Mouse (Mus musculus) G1E (cell line): ENCODE data around the gene Efna3. TPM values are rescaled to one million over a fixed set of nuclear protein-coding genes. Genes with fewer than 3 reads are reported as not detected.
A peak's percentile ranks its signal among the peaks of the same experiment; 100 is the strongest.

Source experiments
- ATAC-seq: 2 replicates; pipeline ENCODE4 v1.8.0; 2016; ENCODE audit warnings: mild to moderate bottlenecking; ENCODE audit not compliant: insufficient number of reproducible peaks, poor library complexity, low FRiP score, severe bottlenecking; ENCODE audit errors: extremely low read depth
- DNase-seq: peaks from one replicate; pipeline ENCODE4 v3.0.0; 2012; ENCODE audit warnings: low spot score
- H3K27me3 ChIP-seq: 2 replicates; pipeline ENCODE4 v1.6.1; 2012; ENCODE audit warnings: mild to moderate bottlenecking, low read length, inconsistent platforms; ENCODE audit not compliant: insufficient read depth
- H3K36me3 ChIP-seq: replicated peaks from 2 replicates; pipeline ENCODE3; 2012; ENCODE audit warnings: mild to moderate bottlenecking, inconsistent platforms
- H3K4me1 ChIP-seq: 2 replicates; pipeline ENCODE4 v1.6.1; 2012; ENCODE audit warnings: low read depth, low read length, inconsistent platforms, mixed read lengths; ENCODE audit not compliant: insufficient read depth
- H3K4me3 ChIP-seq: 2 replicates; pipeline ENCODE4 v1.5.1; 2012; ENCODE audit warnings: low read depth, mild to moderate bottlenecking, inconsistent platforms, low read length, moderate library complexity, mixed read lengths
- H3K9me3 ChIP-seq: replicated peaks from 2 replicates; pipeline ENCODE4 v1.6.1; 2012; ENCODE audit warnings: inconsistent platforms
- CTCF ChIP-seq: IDR thresholded peaks from 2 replicates; pipeline ENCODE4 v1.5.1; 2012; ENCODE audit warnings: low read depth, low read length, inconsistent platforms, mixed read lengths
- GATA1 ChIP-seq: IDR thresholded peaks from 2 replicates; pipeline ENCODE4 v1.6.1; 2012; ENCODE audit warnings: borderline replicate concordance, low read length, inconsistent platforms, mixed read lengths
- GATA2 ChIP-seq: IDR thresholded peaks from 2 replicates; pipeline ENCODE4 v1.6.1; 2012; ENCODE audit warnings: low read depth, low read length, inconsistent platforms, borderline replicate concordance
- POLR2AphosphoS5 ChIP-seq: IDR thresholded peaks from 2 replicates; pipeline ENCODE4 v1.6.1; 2012; ENCODE audit warnings: low read depth, low read length, inconsistent platforms; ENCODE audit not compliant: insufficient replicate concordance
- TAL1 ChIP-seq: conservative IDR thresholded peaks from 2 replicates; pipeline ENCODE4 v1.6.1; 2012; ENCODE audit warnings: low read depth, low read length, inconsistent platforms, mixed read lengths
- polyA plus RNA-seq: library from polyadenylated mRNA; stranded (reverse); fragments of >175 nt; gene quantifications from 2 replicates; pipeline ENCODE4 v1.2.3, GENCODE M21; 2012
- total RNA-seq, 2 experiments: library from RNA; stranded (forward) in 1 of 2; stranded (reverse) in 1 of 2; fragments of 200-1000 nt in 1 of 2; fragments of >200 nt in 1 of 2; fragmentation: Nextera tagmentation in 1 of 2; gene quantifications; 2 replicates each; pipeline ENCODE4 v1.2.3; 2014 to 2017

Gene Efna3
- total and polyA plus RNA-seq, 3 experiments = not detected

DNA sequence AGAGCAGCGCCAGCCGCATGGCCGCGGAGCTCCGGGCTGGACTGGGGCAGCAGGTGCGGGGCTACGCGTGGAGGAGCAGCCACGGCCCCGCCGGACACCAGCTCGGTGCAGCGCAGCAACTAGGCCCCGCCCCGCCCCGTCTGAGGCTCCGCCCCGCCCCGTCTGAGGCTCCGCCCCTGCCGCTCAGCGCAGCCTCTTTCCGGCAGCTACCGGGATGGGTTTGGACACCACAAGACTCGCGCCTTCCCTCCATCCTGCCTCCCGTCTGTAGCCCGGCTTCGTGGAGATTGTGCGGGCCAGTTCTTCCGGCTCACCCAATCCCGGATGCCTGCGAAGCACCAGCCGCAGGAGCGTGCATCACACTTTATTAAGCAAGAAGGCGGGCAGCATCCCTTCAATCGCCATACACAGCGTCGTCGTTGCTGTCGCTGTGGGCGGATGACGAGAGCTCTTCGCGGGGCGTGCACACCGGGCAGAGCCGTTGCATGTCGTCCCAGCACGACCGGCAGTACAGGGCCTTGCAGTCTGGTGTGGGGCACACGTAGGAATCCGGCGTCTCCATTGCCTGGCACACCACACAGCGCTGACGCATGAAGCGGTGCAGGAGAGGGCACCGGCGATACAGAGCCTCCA is 27.2 kb upstream of the Efna3 start, which contains the start of gene Adam15:
Gene Adam15, minus strand, starts transcription at position 128 of the 633 bp plus-strand sequence.
- Histone ChIP-seq H3K9me3 (no peaks in the 10 kb centered on the region), H3K4me1 (peaks cover 19% of the 10 kb centered on the region), H3K4me3 (peak within 1 kb of the TSS; percentile 31; the same call in 1 of the 2 replicates), H3K27me3 (peaks cover 74% of the 10 kb centered on the region), H3K36me3 (no peaks in the 10 kb centered on the region)
- ATAC-seq (no peak), DNase-seq (no peak)
- TF ChIP-seq TAL1 (no peak), CTCF (no peak), GATA1 (no peak), GATA2 (no peak)

DNA sequence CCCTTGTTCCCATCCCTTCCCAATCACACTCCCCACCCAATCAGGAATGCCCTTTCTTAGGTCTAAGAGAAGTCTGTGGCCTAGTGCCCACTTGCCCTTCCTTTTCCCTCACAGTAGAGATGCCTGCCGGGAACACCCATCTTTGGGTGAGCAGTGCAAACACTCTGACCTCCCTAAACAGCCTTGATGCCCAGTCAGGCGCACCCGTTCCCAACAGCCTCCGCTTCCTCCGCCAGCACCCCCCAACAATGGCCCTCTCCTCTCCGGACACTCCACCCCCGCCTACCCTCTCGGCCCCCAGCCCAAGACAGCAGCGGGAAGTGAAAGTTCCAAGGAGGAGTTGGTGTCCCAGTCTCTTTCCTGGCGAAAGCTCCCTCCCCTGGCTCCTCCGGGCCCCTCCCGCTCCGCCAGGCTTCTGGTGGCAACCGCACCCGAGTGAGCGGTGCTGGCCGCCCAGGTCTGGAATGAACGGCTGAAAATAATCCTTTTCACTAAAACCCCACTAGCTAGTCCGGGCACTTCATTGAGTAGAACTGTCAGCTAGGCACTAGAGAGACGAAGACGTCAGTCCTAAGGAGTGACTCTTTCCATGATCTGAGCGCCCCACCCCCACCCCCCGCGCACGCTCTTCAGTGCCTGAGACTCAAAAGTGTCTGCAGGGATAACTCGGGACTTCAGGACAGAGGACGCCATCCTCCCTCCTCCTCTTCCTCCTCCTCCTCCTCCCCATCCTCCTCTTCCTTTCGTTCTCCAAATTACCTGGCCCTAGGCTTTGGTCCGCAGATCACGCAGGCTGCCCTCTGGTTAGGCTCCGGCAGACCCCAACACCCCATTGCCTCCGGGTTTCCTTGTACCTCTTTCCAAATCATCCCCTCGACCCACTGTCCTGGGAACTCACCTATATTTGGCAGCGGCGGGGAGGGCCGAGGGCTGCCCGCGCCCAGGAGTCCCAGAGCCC is 26.4 kb upstream of the Efna3 start:
- H3K36me3 ChIP-seq = no peaks in the 10 kb centered on the region
- peak overlapping the region; percentile 31; the same call in 1 of the 2 replicates for H3K4me3 ChIP-seq
- peaks cover 15% of the 10 kb centered on the region for H3K4me1 ChIP-seq
- peaks cover 79% of the 10 kb centered on the region for H3K27me3 ChIP-seq
- ATAC-seq (no peak), DNase-seq (no peak)
- H3K9me3 ChIP-seq = no peaks in the 10 kb centered on the region
- TF ChIP-seq GATA1 (no peak), GATA2 (no peak), CTCF (no peak), POLR2AphosphoS5 (no peak), TAL1 (no peak)

DNA sequence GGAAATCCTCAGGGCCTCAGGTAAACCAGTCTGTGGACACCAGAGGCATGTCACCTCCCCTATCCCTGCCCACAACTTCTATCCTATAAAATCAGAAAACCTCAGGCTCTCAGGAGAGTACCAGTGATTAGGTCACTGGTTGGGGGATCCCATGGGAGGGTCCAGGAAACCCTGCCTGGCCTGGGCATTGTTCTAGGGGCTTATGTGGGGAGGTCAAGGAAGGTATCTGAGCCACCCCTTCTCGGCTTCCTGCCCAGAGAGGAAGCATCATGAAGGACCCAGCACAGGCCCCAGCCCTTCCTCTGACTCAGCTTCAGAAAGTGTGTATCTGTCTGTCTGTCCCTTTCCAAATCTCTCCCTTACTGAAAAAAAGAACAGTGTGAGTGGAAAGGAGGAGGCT is 25.2 kb upstream of the Efna3 start:
- Histone ChIP-seq H3K9me3 (no peaks in the 10 kb centered on the region), H3K4me1 (peaks cover 13% of the 10 kb centered on the region), H3K36me3 (no peaks in the 10 kb centered on the region), H3K27me3 (peaks cover 80% of the 10 kb centered on the region), H3K4me3 (no peak overlapping the region)
- DNase-seq = no peak
- ATAC-seq = no peak
- TF ChIP-seq GATA1 (no peak), GATA2 (no peak), POLR2AphosphoS5 (no peak)

DNA sequence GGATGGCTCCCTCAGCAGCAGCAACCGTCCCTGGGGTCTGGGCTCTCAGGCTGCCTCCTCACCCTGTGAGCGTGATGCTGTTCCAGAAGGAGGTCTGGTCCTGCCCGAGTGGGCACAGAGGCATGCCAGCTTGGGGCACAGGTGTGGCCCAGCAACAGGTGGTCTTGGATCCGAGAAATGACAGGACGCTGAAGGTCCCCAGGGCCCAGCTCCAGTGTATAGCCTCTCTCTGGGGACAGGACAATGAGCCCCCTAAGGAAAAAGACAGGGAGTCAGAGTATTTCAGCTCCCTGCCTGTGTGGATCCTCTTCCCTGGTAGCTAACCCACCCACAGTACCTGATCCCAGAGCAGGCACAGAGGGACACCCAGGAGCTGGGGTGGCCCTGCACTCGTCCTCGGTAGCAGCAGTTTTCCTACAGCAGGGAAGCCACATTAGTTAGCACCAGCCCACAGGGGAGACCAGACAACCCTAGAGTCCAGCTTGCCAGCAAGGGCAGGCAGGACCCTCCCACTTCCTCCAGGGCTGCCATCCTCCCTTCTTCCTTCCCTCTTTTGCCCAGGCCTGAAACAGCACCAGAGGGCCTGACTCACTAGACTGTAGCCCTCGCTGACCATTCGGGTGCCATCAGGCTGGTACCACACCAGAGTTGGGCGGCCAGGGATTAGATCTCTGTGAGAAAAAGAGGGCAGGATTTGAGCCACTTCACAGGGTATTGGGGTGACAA is 24.2 kb upstream of the Efna3 start:
- Histone ChIP-seq H3K4me1 (peaks cover 13% of the 10 kb centered on the region), H3K4me3 (no peak overlapping the region), H3K27me3 (peaks cover 77% of the 10 kb centered on the region), H3K36me3 (no peaks in the 10 kb centered on the region), H3K9me3 (no peaks in the 10 kb centered on the region)
- ATAC-seq (no peak), DNase-seq (no peak)
- no peak for TF ChIP-seq CTCF
- no peak for TF ChIP-seq GATA1
- no peak for TF ChIP-seq GATA2
- TF ChIP-seq POLR2AphosphoS5 = no peak
- no peak for TF ChIP-seq TAL1

DNA sequence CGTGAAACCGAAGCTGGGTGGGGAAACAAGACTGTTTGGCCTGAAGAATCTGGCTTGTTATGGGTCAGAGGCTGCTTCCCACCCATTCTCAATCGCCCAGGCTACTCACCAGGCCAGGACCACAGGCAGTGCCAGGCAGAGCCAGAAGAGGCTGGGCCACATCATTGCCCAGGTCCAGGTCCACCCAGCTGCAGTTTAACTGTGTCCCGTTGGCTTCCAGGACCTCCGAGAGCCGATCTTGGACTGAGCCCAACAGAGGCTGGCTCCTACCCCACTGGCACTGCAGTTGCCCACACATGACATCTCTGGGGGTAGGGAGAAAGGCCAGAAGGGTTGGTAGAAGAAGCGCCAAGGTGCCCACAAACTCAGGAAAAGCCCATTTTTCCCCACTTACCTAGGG is 20.5 kb upstream of the Efna3 start:
- Histone ChIP-seq H3K9me3 (no peaks in the 10 kb centered on the region), H3K27me3 (peaks cover 75% of the 10 kb centered on the region), H3K4me3 (no peak overlapping the region), H3K36me3 (no peaks in the 10 kb centered on the region), H3K4me1 (peaks cover 8% of the 10 kb centered on the region)
- DNase-seq (no peak), ATAC-seq (no peak)
- TF ChIP-seq POLR2AphosphoS5 (no peak), GATA2 (no peak), GATA1 (no peak), TAL1 (no peak), CTCF (no peak)

DNA sequence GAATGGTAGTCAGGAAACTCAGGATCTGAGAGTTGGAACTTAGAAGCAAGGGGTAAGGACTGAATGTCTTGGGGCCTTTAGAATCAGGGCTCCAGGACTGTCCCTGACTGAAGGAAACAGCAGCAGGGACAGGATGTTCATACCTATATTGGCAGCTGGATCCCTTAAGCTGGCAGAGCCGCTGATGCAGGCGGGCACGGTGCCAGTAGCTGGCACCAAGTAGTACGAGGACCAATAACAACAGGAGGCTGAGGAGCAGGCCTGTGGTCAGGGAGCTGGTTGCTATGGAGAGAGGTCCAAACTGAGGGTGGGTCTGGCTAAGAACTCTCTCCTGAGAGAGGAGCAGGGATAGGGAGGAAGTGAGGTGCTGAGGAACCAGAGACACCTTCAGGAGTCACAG is 19.0 kb upstream of the Efna3 start:
- Histone ChIP-seq H3K9me3 (no peaks in the 10 kb centered on the region), H3K4me1 (peaks cover 15% of the 10 kb centered on the region), H3K27me3 (peaks cover 79% of the 10 kb centered on the region), H3K36me3 (no peaks in the 10 kb centered on the region), H3K4me3 (no peak overlapping the region)
- TF ChIP-seq POLR2AphosphoS5 (no peak), CTCF (no peak), GATA1 (no peak), GATA2 (no peak)
- DNase-seq = no peak
- no peak for ATAC-seq
